Mouse (Mus musculus) spleen, adult 2 months (tissue): ENCODE data around the gene Crb2. TPM values are rescaled to one million over a fixed set of nuclear protein-coding genes. Genes with fewer than 3 reads are reported as not detected.
A peak's percentile ranks its signal among the peaks of the same experiment; 100 is the strongest.

Experiments used
- DNase-seq, 2 experiments: peaks; one replicate each; pipeline versions ENCODE4 v3.0.0 to v3.0.0-alpha.2; 2012 to 2021; ENCODE audit warnings: low spot score in 2 of 2, low read depth in 1 of 2
- H3K27ac ChIP-seq: fragments of 200-500 bp; 2 replicates; pipeline ENCODE4 v1.5.1; 2012; ENCODE audit warnings: low read length, inconsistent platforms; ENCODE audit not compliant: insufficient read depth
- H3K27me3 ChIP-seq: fragments of 200-500 bp; 2 replicates; pipeline ENCODE4 v1.6.1; 2012; ENCODE audit warnings: mild to moderate bottlenecking, moderate library complexity, low read length, inconsistent platforms; ENCODE audit not compliant: control insufficient read depth, insufficient read depth
- H3K36me3 ChIP-seq: fragments of 200-500 bp; 2 replicates; pipeline ENCODE4 v1.6.1; 2012; ENCODE audit warnings: mild to moderate bottlenecking, low read length, inconsistent platforms; ENCODE audit not compliant: control insufficient read depth, insufficient read depth
- H3K4me1 ChIP-seq: fragments of 200-500 bp; 2 replicates; pipeline ENCODE4 v1.6.1; 2011; ENCODE audit warnings: inconsistent platforms; ENCODE audit not compliant: control insufficient read depth, insufficient read depth, insufficient read length
- H3K4me3 ChIP-seq: fragments of 200-500 bp; 2 replicates; pipeline ENCODE4 v1.5.1; 2011; ENCODE audit warnings: mild to moderate bottlenecking, inconsistent platforms; ENCODE audit not compliant: insufficient read depth, insufficient read length; ENCODE audit errors: extremely low read depth
- CTCF ChIP-seq: fragments of 200-500 bp; IDR thresholded peaks from 2 replicates; pipeline ENCODE4 v1.5.1; 2011; ENCODE audit warnings: mild to moderate bottlenecking, inconsistent platforms; ENCODE audit not compliant: insufficient read depth, insufficient read length, insufficient replicate concordance; ENCODE audit errors: extremely low read depth
- POLR2A ChIP-seq: fragments of 200-500 bp; IDR thresholded peaks from 2 replicates; pipeline ENCODE4 v1.6.1; 2011; ENCODE audit warnings: low read depth, low read length, inconsistent platforms
- WGBS: fragments of 180-500 bp; shearing (Covaris S2); methylation state at CpG from one replicate; pipeline ENCODE4 v1.1.7; 2018; 5-methylcytosine and 5-hydroxymethylcytosine counted together
- polyA plus RNA-seq: library from polyadenylated mRNA; depleted of rRNA; stranded (reverse); fragments of >200 nt; gene quantifications from 2 replicates; pipeline ENCODE4 v1.2.3, GENCODE M21; 2012

Gene Crb2
- polyA plus RNA-seq, 1 experiment, result 0.15 TPM

GRCm38 (mm10) chr2:37815676-37816075, 39.6 kb downstream of the Crb2 start:
- TF ChIP-seq POLR2A, result no peak
- TF ChIP-seq CTCF, result peak; percentile 72; the same call in 1 of the 2 replicates
- no peaks in the 10 kb centered on the region for H3K4me1 ChIP-seq
- no peak overlapping the region for H3K4me3 ChIP-seq
- no peaks in the 10 kb centered on the region for H3K36me3 ChIP-seq
- H3K27me3 ChIP-seq, result no peaks in the 10 kb centered on the region
- no peak overlapping the region for H3K27ac ChIP-seq
- WGBS, result 35% methylated on average over 3 of the region's 3 CpGs
- peak in 1 of 2 experiments; percentile 54 for DNase-seq

GRCm38 (mm10) chr2:37818761-37819525, 42.9 kb downstream of the Crb2 start:
- Histone ChIP-seq H3K27ac (no peak overlapping the region), H3K4me1 (no peaks in the 10 kb centered on the region), H3K4me3 (no peak overlapping the region), H3K27me3 (no peaks in the 10 kb centered on the region), H3K36me3 (no peaks in the 10 kb centered on the region)
- 78% methylated on average over 5 of the region's 5 CpGs for WGBS
- no peak for TF ChIP-seq CTCF
- no peak for TF ChIP-seq POLR2A
- DNase-seq, result no peak

- Histone ChIP-seq H3K27ac (no peak overlapping the region), H3K27me3 (no peaks in the 10 kb centered on the region), H3K4me3 (no peak overlapping the region), H3K36me3 (no peaks in the 10 kb centered on the region), H3K4me1 (no peaks in the 10 kb centered on the region)
- WGBS, result 92% methylated on average over 4 of the region's 4 CpGs
- no peak for DNase-seq
- TF ChIP-seq CTCF (no peak), POLR2A (no peak)
Measured at GRCm38 (mm10) chr2:37819526-37820152, 43.6 kb downstream of the Crb2 start.

GRCm38 (mm10) chr2:37822122-37822521, 46.1 kb downstream of the Crb2 start:
- Histone ChIP-seq H3K4me3 (no peak overlapping the region), H3K4me1 (no peaks in the 10 kb centered on the region), H3K36me3 (no peaks in the 10 kb centered on the region), H3K27me3 (no peaks in the 10 kb centered on the region), H3K27ac (no peak overlapping the region)
- DNase-seq, result no peak
- 94% methylated on average over 5 of the region's 5 CpGs for WGBS
- TF ChIP-seq POLR2A, result no peak
- no peak for TF ChIP-seq CTCF

GRCm38 (mm10) chr2:37823826-37824225, 47.8 kb downstream of the Crb2 start:
- no peak overlapping the region for H3K4me3 ChIP-seq
- TF ChIP-seq POLR2A, result no peak
- TF ChIP-seq CTCF, result no peak
- 90% methylated on average over 2 of the region's 2 CpGs for WGBS
- no peaks in the 10 kb centered on the region for H3K4me1 ChIP-seq
- H3K27ac ChIP-seq, result no peak overlapping the region
- no peak for DNase-seq
- no peaks in the 10 kb centered on the region for H3K36me3 ChIP-seq
- H3K27me3 ChIP-seq, result no peaks in the 10 kb centered on the region

GRCm38 (mm10) chr2:37829758-37830275, 53.8 kb downstream of the Crb2 start:
- DNase-seq, result no peak
- Histone ChIP-seq H3K27ac (no peak overlapping the region), H3K27me3 (no peaks in the 10 kb centered on the region), H3K36me3 (peaks cover 3% of the 10 kb centered on the region; the same call in 1 of the 2 replicates), H3K4me3 (no peak overlapping the region), H3K4me1 (no peaks in the 10 kb centered on the region)
- no peak for TF ChIP-seq POLR2A
- TF ChIP-seq CTCF, result no peak
- WGBS, result 84% methylated on average over 9 of the region's 9 CpGs
